Mouse (Mus musculus): ENCODE data around the gene F13b. TPM values are rescaled to one million over a fixed set of nuclear protein-coding genes. Genes with fewer than 3 reads are reported as not detected.

F13b gene
- polyA plus RNA-seq (2011; ENCODE audit: insufficient read depth, insufficient read length, low read depth, missing spikeins) = not detected in 2 replicates

GRCm38 (mm10) chr1:139501258-139501752, at the start of gene F13b:
F13b (plus strand) TSS chr1:139501702.
- no peak for TF ChIP-seq EP300 (IDR thresholded peaks at IDR 0.05; ENCODE audit: insufficient read depth, low read depth, low read length)
- TF ChIP-seq CTCF (IDR thresholded peaks at IDR 0.05; ENCODE audit: low read depth, low read length) = no peak
- Histone ChIP-seq H3K36me3 (ENCODE audit: control insufficient read depth, insufficient read depth, low read length, poor library complexity, severe bottlenecking) (no peaks in the 10 kb centered on the region; the same call in 1 of the 2 replicates), H3K27me3 (ENCODE audit: control insufficient read depth, insufficient read depth, low read length, poor library complexity, severe bottlenecking) (no peaks in the 10 kb centered on the region), H3K4me1 (ENCODE audit: control insufficient read depth, insufficient read depth, low read length) (peaks cover 3% of the 10 kb centered on the region), H3K9ac (ENCODE audit: low read depth, poor library complexity, severe bottlenecking) (no peak within 1 kb of the TSS), H3K27ac (ENCODE audit: insufficient read depth, low read length) (peak within 1 kb of the TSS; percentile 93; the same call in 1 of the 2 replicates), H3K4me3 (ENCODE audit: low read depth, low read length) (no peak within 1 kb of the TSS), H3K9me3 (replicated peaks; ENCODE audit: control insufficient read depth, insufficient read depth, low read length, poor library complexity, severe bottlenecking) (peaks cover 4% of the 10 kb centered on the region; the same call in 1 of the 2 replicates)

GRCm38 (mm10) chr1:139454340-139455225, 46.9 kb upstream of the F13b start, which contains the start of gene Aspm:
Aspm (plus strand) TSS chr1:139454772.
- H3K36me3 ChIP-seq (ENCODE audit: control insufficient read depth, insufficient read depth, low read length, poor library complexity, severe bottlenecking) = peaks cover 19% of the 10 kb centered on the region
- H3K9me3 ChIP-seq (replicated peaks; ENCODE audit: control insufficient read depth, insufficient read depth, low read length, poor library complexity, severe bottlenecking) = no peaks in the 10 kb centered on the region
- peak within 1 kb of the TSS; percentile 92 for H3K4me3 ChIP-seq (ENCODE audit: low read depth, low read length)
- no peak for TF ChIP-seq CTCF (IDR thresholded peaks at IDR 0.05; ENCODE audit: low read depth, low read length)
- TF ChIP-seq EP300 (IDR thresholded peaks at IDR 0.05; ENCODE audit: insufficient read depth, low read depth, low read length) = no peak
- no peak for TF ChIP-seq POLR2A (IDR thresholded peaks at IDR 0.05; ENCODE audit: insufficient read depth, low read length)
- H3K4me1 ChIP-seq (ENCODE audit: control insufficient read depth, insufficient read depth, low read length) = no peaks in the 10 kb centered on the region
- no peak within 1 kb of the TSS for H3K27ac ChIP-seq (ENCODE audit: insufficient read depth, low read length)
- peak within 1 kb of the TSS; percentile 68 for H3K9ac ChIP-seq (ENCODE audit: low read depth, poor library complexity, severe bottlenecking)
- no peaks in the 10 kb centered on the region for H3K27me3 ChIP-seq (ENCODE audit: control insufficient read depth, insufficient read depth, low read length, poor library complexity, severe bottlenecking)

- no peaks in the 10 kb centered on the region for H3K9me3 ChIP-seq (replicated peaks; ENCODE audit: control insufficient read depth, insufficient read depth, low read length, poor library complexity, severe bottlenecking)
- peak overlapping the region; percentile 92 for H3K4me3 ChIP-seq (ENCODE audit: low read depth, low read length)
- H3K27ac ChIP-seq (ENCODE audit: insufficient read depth, low read length) = no peak overlapping the region
- peak overlapping the region; percentile 68 for H3K9ac ChIP-seq (ENCODE audit: low read depth, poor library complexity, severe bottlenecking)
- H3K36me3 ChIP-seq (ENCODE audit: control insufficient read depth, insufficient read depth, low read length, poor library complexity, severe bottlenecking) = peaks cover 21% of the 10 kb centered on the region
- TF ChIP-seq POLR2A (IDR thresholded peaks at IDR 0.05; ENCODE audit: insufficient read depth, low read length) (no peak), EP300 (IDR thresholded peaks at IDR 0.05; ENCODE audit: insufficient read depth, low read depth, low read length) (no peak), CTCF (IDR thresholded peaks at IDR 0.05; ENCODE audit: low read depth, low read length) (no peak)
- no peaks in the 10 kb centered on the region for H3K27me3 ChIP-seq (ENCODE audit: control insufficient read depth, insufficient read depth, low read length, poor library complexity, severe bottlenecking)
- H3K4me1 ChIP-seq (ENCODE audit: control insufficient read depth, insufficient read depth, low read length) = no peaks in the 10 kb centered on the region
These were observed 46.2 kb upstream of the F13b start for GRCm38 (mm10) chr1:139455226-139455869.

GRCm38 (mm10) chr1:139460807-139461206, 40.7 kb upstream of the F13b start:
- H3K4me3 ChIP-seq (ENCODE audit: low read depth, low read length) = no peak overlapping the region
- H3K9me3 ChIP-seq (replicated peaks; ENCODE audit: control insufficient read depth, insufficient read depth, low read length, poor library complexity, severe bottlenecking) = no peaks in the 10 kb centered on the region
- H3K27ac ChIP-seq (ENCODE audit: insufficient read depth, low read length) = no peak overlapping the region
- no peak overlapping the region for H3K9ac ChIP-seq (ENCODE audit: low read depth, poor library complexity, severe bottlenecking)
- peaks cover 50% of the 10 kb centered on the region for H3K36me3 ChIP-seq (ENCODE audit: control insufficient read depth, insufficient read depth, low read length, poor library complexity, severe bottlenecking)
- H3K27me3 ChIP-seq (ENCODE audit: control insufficient read depth, insufficient read depth, low read length, poor library complexity, severe bottlenecking) = no peaks in the 10 kb centered on the region
- no peaks in the 10 kb centered on the region for H3K4me1 ChIP-seq (ENCODE audit: control insufficient read depth, insufficient read depth, low read length)
- TF ChIP-seq EP300 (IDR thresholded peaks at IDR 0.05; ENCODE audit: insufficient read depth, low read depth, low read length) (no peak), CTCF (IDR thresholded peaks at IDR 0.05; ENCODE audit: low read depth, low read length) (no peak), POLR2A (IDR thresholded peaks at IDR 0.05; ENCODE audit: insufficient read depth, low read length) (no peak)

- H3K4me1 ChIP-seq (ENCODE audit: control insufficient read depth, insufficient read depth, low read length) = no peaks in the 10 kb centered on the region
- no peak overlapping the region for H3K4me3 ChIP-seq (ENCODE audit: low read depth, low read length)
- H3K9me3 ChIP-seq (replicated peaks; ENCODE audit: control insufficient read depth, insufficient read depth, low read length, poor library complexity, severe bottlenecking) = no peaks in the 10 kb centered on the region
- peaks cover 60% of the 10 kb centered on the region for H3K36me3 ChIP-seq (ENCODE audit: control insufficient read depth, insufficient read depth, low read length, poor library complexity, severe bottlenecking)
- H3K9ac ChIP-seq (ENCODE audit: low read depth, poor library complexity, severe bottlenecking) = no peak overlapping the region
- H3K27me3 ChIP-seq (ENCODE audit: control insufficient read depth, insufficient read depth, low read length, poor library complexity, severe bottlenecking) = no peaks in the 10 kb centered on the region
- TF ChIP-seq EP300 (IDR thresholded peaks at IDR 0.05; ENCODE audit: insufficient read depth, low read depth, low read length) (no peak), CTCF (IDR thresholded peaks at IDR 0.05; ENCODE audit: low read depth, low read length) (no peak)
- H3K27ac ChIP-seq (ENCODE audit: insufficient read depth, low read length) = no peak overlapping the region
These were observed 35.6 kb upstream of the F13b start for GRCm38 (mm10) chr1:139465936-139466335.
